Mouse (Mus musculus): ENCODE measurements around the gene Bzw1. TPM values are rescaled to one million over a fixed set of nuclear protein-coding genes. Genes with fewer than 3 reads are reported as not detected.

The Bzw1 gene
- total RNA-seq, 2 experiments from 2014 or later = 149 to 239 TPM

Other genes with a start within 250 kb of the Bzw1 start
- under 1 TPM in 1 of 2 experiments, not detected in 1; 0.07 TPM for gene Aox4, start 182.5 kb upstream of the Bzw1 start, total RNA-seq (2021)
- gene Aox2, start 114.6 kb upstream of the Bzw1 start, total RNA-seq (2021) = under 1 TPM; 0.30 to 0.86 TPM
- 100 to 1,000 TPM; 168 to 179 TPM for gene Clk1, start 31.2 kb downstream of the Bzw1 start, total RNA-seq (2021)
- gene Nif3l1, start 52.3 kb downstream of the Bzw1 start, total RNA-seq (2021) = 10 to 100 TPM; 18.8 to 19.5 TPM
- 10 to 100 TPM; 31.8 to 37.0 TPM for gene Ppil3, start 52.6 kb downstream of the Bzw1 start, total RNA-seq (2021)
- 10 to 100 TPM; 23.9 to 24.3 TPM for gene Orc2, start 112.2 kb downstream of the Bzw1 start, total RNA-seq (2021)
- 10 to 100 TPM; 40.5 to 50.6 TPM for gene Fam126b, start 193.4 kb downstream of the Bzw1 start, total RNA-seq (2021)
- gene Ndufb3, start 193.5 kb downstream of the Bzw1 start, total RNA-seq (2021) = 100 to 1,000 TPM; 144 to 149 TPM

All from adrenal gland, postnatal 36 days (tissue).